Mouse (Mus musculus) large intestine, adult 2 months (tissue): Measurements from ENCODE around the gene E2f8. TPM values are rescaled to one million over a fixed set of nuclear protein-coding genes. Genes with fewer than 3 reads are reported as not detected.
A peak's percentile ranks its signal among the peaks of the same experiment; 100 is the strongest.

Experiments
- DNase-seq: peaks from one replicate; pipeline ENCODE4 v3.0.0-alpha.2; 2012; ENCODE audit warnings: low read depth, low spot score
- WGBS: fragments of 180-500 bp; shearing (Covaris S2); methylation state at CpG from one replicate; pipeline ENCODE4 v1.1.7; 2018; 5-methylcytosine and 5-hydroxymethylcytosine counted together
- polyA plus RNA-seq: library from polyadenylated mRNA; depleted of rRNA; stranded (reverse); fragments of >200 nt; gene quantifications from 2 replicates; pipeline ENCODE4 v1.2.3, GENCODE M21; 2012

E2f8 gene
- polyA plus RNA-seq, 1 experiment, result 7.4 TPM

DNA sequence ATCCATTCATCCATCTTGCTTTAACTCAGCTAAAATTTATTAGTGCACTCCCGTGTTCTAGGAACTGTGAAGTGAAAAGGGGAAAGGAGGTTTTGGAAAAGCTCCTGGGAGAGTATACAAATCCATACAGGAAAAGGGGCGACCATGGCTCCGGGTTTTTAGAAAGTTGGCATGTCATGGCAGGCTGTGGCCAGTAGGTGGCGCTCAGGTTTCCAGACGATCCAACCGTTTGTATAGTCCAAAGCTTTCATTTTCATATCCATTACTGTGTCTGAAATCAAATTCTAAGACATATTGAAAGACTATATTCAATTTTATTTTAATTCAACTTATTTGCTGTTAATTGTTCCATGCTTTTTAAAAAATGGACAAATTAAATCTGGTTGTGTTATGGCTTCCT, 12.8 kb upstream of the E2f8 start:
- WGBS, result 1% methylated on average over 6 of the region's 6 CpGs
- DNase-seq, result no peak

DNA sequence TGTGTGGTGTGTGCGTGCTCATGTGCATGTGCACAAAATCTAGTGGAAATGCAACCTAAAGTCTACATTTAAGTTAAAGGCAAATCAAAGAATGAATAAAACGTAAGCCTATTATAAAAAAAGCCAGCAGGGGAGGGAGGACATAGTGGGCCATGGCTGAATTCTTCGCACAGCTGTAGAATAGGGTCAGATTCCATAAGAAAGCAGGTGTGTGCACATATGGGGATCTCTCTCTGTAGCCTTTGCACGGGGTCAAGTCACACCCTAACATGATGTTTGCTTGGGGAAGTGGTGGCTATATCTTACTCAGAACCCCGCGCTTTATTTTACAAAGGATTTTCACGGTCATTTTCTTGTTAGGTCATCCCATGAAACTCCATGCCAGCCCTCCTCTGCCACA, 11.7 kb upstream of the E2f8 start:
- DNase-seq, result no peak
- 77% methylated on average over 7 of the region's 7 CpGs for WGBS

DNA sequence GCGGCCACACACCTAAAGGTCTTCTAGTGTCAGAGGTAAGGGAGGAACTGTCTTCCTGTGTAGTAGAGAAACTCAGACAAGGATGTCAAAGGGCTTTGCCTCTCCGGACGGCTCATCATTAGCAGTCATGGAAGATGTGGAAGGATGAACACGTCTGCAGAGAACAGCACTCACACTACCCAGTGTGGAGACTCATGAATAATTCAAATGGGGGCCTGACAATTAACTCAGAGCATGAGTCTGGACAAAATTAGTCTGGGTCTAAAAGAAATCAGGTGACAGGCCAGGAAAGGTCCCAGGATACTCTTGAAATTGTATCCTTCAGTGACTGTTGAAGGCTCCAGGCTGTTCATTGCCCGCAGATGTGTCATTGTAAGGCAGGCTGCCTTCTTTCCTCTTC, 9.6 kb upstream of the E2f8 start:
- WGBS, result 84% methylated on average over 5 of the region's 5 CpGs
- no peak for DNase-seq

DNA sequence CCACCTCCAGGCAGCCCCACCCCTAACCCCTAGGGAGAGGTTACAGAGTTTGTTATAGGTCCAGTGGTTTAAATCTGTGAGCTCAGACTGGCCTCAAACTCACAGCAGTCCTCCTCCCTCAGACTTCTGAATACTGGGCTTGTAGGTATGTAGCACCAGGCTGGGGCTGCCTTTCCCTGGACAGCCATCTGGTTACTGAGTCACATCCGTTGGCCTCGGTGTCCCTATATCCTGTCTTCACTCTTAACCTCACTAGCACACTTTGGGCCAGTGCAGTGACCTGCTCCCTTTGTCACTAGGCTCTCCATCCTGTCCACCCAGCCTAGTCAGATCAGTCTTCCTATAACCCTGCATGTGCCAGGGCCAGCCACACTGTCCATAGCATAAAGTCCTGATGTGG, 7.4 kb upstream of the E2f8 start:
- no peak for DNase-seq
- 66% methylated on average over 2 of the region's 2 CpGs for WGBS

DNA sequence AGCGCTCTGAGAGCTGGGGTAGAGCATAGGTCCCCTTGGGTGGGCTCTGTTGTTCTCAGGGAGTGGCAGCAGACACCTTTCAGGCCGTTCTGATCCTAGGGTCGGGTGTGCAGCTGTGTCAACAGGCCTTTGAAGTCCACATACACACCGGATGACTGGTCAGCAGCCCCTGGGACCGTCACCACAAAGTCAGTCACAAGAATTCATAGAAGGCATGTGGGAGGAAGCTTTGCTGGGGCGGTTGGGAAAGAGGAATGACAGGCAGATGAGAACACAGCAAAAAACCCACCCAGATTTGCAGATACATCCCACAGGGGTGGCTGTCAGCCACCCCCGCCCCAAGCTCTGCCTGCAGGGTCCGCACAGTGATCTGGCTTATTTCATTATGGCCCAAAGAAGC, 6.6 kb upstream of the E2f8 start:
- no peak for DNase-seq
- 47% methylated on average over 8 of the region's 8 CpGs for WGBS

DNA sequence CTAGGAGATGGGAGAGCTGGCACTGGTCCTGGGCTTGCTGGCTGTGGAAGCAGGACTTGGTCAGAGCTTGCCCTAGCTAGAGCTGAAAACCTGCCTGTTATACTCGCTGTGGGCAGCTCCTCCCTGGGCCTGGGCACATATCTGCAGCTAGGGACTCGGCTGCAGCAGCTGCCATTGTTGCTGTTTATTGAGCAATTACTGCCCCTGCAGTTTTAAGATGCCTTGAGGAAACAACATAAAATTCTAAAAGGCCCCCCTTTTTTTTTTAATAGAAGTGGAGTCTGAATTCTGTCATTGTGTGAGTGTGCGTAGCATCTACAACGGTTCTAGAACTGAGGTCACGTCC, 2.8 kb upstream of the E2f8 start:
- no peak for DNase-seq
- 67% methylated on average over 5 of the region's 5 CpGs for WGBS

DNA sequence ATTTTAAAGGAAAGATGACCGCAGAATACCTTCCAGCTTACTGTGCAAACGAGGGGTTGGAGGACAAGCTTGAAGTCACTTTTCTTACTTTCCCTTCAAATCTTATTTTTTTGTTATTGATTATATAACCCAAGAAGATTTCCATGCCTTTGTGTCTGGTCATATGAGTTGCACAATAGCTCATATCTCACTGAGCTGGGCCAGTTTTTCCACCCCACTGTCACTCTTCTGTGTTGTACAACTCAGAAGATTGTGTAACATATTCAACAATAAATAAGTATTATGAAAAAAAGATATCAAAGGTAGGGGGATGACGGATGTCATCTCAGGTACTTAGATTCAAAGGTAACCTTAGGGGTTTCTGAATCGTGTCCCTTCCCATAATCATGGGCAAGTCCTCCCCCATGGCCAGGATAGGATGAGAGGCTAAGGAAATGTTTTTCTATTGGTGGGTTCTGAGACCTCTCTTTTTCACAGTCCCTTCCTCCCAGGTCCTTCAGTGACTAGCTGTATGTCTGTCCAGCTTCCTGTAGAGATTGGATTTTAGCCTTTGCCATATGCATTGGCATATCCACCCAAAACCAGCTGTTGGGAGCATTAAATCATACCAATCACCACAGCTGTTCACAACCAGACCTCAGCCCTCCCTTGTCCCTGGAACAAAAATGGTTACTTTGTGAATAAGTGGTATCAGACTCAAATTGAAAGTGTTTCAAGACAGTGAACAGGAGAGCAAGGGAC, 2.3 kb upstream of the E2f8 start:
- 90% methylated on average over 4 of the region's 4 CpGs for whole genome bisulfite sequencing
- no peak for DNase-seq

DNA sequence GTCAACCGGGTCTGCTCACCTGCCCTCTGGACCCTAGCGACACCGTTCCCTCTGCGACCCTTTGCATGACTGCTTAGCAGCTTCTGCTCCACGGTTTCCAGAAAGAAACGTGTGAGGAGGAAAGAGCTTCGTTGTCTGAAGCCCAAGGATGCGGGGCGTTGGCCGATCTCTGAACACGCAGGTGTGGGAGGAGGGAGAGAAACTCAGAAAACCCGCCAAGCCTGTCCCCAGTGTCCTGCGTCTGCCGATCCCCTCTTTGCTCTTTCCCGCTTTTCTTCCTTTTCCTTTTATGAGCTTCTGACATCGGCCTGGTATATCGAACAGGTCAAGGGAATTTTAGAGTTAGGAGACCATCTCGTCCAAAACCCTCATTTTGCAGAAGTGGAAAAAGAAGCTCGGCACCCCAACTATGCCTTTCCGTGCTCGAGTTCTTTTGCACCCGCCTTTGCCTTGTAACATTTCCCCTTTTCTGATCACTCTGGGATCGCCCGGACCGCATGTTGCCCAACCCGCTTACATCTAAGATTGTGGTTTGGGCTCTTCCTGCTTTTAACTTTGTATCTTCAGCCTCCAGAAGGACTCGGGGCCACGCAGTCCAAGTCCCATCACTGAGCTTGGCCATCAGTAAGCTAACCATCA, 694 bp upstream of the E2f8 start:
- WGBS, result under 1% methylated on average over 28 of the region's 28 CpGs

DNA sequence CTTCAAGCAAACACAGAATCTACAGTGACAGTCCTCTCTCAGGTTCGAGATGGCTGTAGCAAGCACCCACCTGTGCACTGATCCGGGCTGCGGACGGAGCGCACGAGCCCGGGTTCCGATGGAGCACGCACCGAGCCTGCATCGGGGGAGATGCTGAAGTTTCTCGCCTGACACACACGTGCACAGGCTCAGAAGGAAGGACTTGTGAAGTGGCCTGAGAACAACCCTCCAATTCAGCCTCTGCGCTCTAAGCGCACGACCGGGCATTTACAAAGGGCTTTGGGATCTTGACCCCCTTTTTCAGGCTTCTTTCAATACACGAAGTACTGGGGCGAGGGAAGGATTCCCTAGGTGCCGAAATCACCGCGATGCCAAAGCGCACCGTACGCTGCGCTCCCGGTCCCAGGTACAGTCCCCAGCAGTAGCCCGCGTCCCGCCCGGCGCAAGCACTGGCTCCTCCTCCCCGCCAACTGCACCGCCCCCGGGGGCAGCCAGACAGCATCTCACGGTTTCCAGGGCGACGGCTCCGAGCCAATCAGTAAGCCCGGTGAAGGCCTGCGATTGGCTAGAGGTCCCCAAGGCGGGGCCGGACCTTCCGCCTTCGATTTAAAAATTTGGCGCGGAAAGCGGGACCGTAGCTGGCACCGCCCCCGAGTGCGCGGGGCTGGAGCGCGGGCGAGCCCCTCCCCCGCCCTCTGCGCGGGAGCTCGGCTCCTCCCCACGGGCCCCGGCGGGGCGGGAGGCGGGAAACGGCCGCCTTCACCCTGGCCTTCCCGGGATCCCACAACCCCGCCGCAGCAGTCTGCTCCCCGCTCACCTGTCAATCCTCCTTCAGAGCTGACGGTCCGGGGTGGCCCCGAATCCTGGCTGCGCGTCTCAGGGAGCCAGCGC, 560 bp downstream of the E2f8 start:
- peak; percentile 95 for DNase-seq
- WGBS, result under 1% methylated on average over 77 of the region's 77 CpGs

More for the DNA sequence above, 694 bp upstream of the E2f8 start:
- DNase-seq, result no peak

DNA sequence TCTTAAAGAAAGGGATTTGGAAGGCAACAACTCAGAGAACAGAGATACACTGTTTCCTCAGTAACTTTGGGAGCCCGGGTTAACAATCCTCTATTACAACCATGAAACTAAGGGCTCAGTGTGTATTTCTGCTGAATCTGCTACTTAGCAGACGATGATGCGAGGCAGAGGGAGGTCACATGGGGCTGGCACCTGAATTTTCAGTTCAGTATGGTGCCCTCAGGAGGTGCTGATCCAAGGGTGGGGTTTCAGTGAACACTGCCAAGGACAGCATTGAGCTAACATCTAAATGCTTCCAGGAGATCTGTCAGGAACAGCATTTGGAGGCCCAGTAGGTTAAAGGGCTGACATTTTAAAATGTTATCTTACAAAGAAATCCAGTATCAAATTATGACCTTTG, 1.8 kb downstream of the E2f8 start:
- 36% methylated on average over 3 of the region's 3 CpGs for WGBS

DNA sequence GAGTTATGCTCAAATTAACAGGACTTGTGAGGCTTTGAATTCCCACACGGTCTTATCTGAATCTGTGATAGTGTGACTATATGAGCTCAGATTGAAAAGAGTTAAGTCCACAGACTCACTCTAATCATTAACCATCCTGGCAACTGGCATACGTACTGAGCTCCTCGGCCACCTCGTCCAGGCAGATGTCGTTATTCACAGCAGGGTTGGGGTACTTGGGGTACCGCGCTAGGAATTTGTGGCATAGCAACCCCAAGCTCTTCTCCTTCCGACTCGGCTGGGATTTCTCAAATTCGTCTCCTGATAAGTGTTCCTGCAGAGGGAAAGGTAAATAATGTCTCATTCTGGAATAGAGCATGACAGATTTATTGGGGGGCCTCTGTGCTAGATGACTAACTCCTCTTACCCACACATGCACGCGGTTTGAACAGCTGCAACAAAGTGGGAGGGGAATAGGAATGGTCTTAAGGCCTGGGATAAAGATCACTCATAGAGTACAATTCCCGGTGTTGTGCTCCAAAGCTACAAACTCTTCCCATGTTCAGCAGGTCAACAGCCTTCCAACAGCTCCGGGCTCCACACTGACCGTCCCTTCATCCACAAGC, 3.5 kb downstream of the E2f8 start:
- DNase-seq, result no peak
- WGBS, result 28% methylated on average over 15 of the region's 15 CpGs

More for the DNA sequence above, 1.8 kb downstream of the E2f8 start:
- DNase-seq, result no peak

DNA sequence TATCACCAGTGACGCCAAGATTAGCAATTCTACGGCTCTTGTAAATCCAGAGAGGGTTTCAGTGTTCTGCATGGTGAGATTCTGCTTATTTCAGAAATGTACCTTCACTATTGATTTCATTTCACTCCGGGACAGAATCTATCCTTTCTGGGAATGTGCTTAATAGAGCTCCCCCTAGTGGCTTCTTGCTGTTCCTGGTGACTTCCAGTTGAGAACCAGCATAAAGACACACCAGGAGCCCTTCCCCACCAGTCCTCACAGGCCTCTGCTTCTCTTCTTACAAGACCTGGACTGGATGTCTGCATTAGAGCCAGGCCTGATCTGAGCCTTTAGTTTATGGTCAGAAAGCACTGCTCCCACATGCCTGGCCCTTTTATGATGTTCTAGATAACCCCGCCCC, 4.9 kb downstream of the E2f8 start:
- WGBS, result 52% methylated on average over 4 of the region's 4 CpGs
- peak; percentile 42 for DNase-seq

DNA sequence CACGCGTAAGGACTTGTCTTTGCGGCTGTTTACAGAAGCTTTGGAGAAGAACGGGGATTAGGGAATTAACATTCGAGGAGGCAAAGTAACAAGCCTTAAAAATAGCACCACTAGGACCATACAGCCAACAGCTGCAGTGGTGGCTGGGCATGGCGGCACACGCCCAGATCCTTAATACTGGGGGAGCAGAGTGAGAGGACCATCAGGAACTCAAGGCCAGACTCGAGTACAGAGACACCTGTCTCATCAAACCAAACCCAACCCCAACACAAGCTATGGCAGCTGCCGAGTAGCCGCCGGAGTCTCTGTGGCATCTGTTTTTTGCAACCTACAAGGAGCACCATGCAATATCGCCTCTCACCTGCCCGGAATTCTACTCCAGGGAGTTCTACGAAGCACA, 6.3 kb downstream of the E2f8 start:
- 91% methylated on average over 14 of the region's 14 CpGs for WGBS

DNA sequence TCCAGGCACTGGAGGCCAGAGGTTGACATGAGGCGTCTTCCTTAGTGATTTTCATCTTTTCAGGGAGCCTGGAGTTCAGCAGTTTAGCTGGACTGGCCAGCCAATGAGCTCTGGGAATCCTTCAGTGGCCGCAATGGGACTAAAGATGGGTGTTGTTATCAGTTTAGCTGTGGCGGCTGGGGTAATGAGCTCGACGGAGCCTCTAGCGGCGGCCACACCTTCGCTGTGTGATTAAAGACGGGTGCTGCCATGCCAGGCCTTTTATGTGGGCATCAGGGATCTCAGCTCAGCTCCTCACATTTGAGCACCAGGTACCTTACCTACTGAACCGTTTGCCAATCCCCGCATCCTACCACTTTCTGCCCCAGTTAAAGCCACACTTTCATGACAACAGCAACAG, 10.1 kb downstream of the E2f8 start:
- 79% methylated on average over 11 of the region's 11 CpGs for WGBS
- DNase-seq, result no peak

More for the DNA sequence above, 6.3 kb downstream of the E2f8 start:
- no peak for DNase-seq

DNA sequence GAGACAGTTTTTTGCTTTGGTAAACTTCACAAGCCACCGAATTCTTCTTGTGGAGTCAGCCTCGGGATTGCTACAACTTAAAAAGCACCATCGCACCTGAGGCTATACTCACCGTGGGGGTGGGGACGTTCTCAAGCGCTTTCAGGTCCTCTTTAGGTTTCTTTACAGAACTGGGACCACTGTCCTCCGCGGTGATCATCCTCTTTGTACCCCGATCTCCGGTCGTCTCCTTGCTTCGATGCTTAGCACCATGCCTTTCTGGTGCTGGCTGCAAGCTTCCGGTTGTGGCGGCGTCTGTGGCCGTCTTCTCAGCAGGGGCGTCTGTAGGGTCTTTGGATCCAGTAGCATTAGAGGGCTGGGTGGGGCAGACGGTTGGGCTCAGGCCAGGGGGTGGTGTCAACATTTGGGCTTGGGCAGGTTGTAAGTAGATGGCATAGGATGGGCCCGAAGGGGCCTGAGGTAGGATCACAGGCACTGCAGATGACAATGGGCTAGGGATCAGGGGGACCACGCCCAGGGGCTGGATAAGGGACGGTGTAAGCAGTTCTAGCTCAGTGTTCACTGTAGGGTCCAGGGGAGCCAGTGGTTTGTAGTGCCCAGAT, 10.7 kb downstream of the E2f8 start:
- DNase-seq, result no peak
- 91% methylated on average over 21 of the region's 21 CpGs for WGBS

DNA sequence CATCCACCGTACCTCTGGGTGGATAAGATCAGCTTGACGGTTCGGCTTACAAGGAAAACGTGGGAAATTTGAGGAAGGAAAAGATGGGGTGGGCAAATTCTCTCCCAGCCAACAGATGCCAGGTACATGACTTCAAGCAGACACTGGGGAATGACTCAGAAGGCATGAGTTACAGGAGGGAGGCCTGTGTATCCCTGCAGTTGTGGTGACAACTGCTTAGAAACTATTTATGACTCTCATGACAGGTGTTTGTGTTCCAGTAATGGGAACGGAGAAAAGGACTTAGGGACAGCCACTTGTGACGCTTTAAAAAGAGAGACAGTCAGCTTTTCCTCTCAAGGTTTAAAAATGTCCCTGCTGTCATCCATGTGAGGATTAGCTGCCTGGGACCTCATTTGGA, 11.3 kb downstream of the E2f8 start:
- no peak for DNase-seq
- 83% methylated on average over 6 of the region's 6 CpGs for WGBS

DNA sequence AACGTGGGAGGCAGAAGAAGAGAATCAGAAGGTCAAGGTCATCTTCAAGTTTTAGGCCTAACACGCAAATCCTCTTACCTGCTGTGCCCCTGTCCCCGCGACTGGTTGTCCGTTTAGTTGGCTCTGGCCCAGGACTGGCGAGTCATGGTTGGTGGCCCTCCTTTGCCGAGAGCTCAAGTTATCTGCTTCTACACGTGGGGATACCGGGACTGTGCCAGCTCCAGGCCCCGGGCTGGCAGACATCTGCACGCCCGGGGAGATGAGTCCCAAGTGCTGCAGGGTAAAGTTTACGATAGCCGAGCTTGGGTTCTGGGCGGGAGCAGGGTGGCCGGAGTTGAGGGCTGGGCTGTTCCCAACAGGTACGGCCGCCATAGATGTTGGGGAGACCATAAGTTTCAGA, 13.8 kb downstream of the E2f8 start:
- 85% methylated on average over 18 of the region's 18 CpGs for WGBS
- no peak for DNase-seq

DNA sequence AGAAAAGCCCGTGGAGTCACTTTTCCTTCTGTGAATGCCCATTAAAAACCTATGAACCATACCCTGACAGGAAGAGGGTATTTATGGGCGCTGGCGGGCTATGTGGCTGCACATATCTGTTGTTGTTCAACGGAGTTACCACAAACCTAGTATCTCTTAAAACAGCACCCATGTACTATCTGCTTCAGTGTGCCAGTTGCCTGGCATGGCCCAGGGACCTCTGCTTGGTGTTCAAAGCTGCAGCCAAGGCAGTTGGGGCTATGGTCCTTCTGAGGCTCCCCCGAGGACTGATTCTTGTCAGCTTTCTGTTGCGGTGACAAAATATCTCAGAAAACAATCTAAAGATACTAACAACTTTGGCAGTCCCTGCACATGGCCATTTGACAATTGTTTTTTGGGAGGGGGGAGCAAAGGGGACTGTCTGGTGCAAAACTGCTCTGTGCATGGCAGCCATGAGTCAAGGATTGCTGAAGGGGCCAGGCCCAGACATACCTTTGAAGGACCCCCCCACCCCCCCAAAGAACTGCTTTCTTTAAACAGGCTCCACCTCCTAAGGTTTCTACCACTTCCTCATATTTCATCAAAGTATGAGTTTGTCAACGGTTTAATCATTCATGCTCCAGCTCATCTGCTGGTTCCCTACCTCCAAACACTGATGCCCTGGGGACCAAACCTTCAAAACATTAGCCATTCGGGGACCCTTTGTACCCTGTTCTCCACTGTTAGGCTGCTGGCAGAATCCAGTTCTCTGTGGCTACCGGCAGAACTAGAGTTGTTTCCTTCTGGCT, 16.5 kb downstream of the E2f8 start:
- 75% methylated on average over 9 of the region's 9 CpGs for WGBS
- no peak for DNase-seq

DNA sequence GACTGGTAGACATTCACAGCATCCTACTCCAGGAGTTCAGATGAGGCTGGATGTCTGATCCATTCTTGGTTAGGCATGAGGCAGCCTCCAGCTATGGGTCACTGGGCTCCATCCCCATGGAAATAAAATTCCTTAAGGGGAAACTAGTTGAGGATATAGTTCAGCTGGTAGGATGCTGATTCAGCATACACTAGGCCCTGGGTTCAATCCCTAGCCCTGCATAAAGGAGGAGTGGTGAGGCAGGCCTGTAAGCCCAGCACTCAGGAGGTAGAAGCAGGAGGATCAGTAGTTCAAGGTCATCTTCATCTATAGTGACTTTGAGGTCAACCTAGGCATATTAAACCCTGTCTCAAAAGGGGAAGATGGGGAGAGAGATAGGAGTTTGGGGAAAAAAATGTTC, 17.2 kb downstream of the E2f8 start:
- no peak for DNase-seq
